Mouse (Mus musculus) heart, embryonic 10.5 days (tissue): Measurements from ENCODE around the gene Hexb. TPM values are rescaled to one million over a fixed set of nuclear protein-coding genes. Genes with fewer than 3 reads are reported as not detected.

Source experiments
- DNase-seq: peaks from one replicate; pipeline ENCODE4 v3.0.0-alpha.2; 2017; ENCODE audit warnings: low spot score
- H3K27ac ChIP-seq: fragments of 300-500 bp; sonication (generic); 2 replicates; pipeline ENCODE4 v1.5.1; 2016; ENCODE audit warnings: mild to moderate bottlenecking
- H3K27me3 ChIP-seq: fragments of 300-500 bp; sonication (generic); 2 replicates; pipeline ENCODE4 v1.6.1; 2016; ENCODE audit warnings: mild to moderate bottlenecking; ENCODE audit not compliant: poor library complexity, insufficient read depth, severe bottlenecking
- H3K36me3 ChIP-seq: fragments of 300-500 bp; sonication (generic); 2 replicates; pipeline ENCODE4 v1.6.1; 2016; ENCODE audit warnings: mild to moderate bottlenecking, moderate library complexity
- H3K4me1 ChIP-seq: fragments of 300-500 bp; sonication (generic); 2 replicates; pipeline ENCODE4 v1.6.1; 2016; ENCODE audit warnings: mild to moderate bottlenecking
- H3K4me3 ChIP-seq: fragments of 300-500 bp; sonication (generic); 2 replicates; pipeline ENCODE4 v1.5.1; 2016; ENCODE audit warnings: mild to moderate bottlenecking, moderate library complexity
- H3K9me3 ChIP-seq: fragments of 300-500 bp; sonication (generic); 2 replicates; pipeline ENCODE4 v1.6.1; 2016; ENCODE audit warnings: mild to moderate bottlenecking, moderate library complexity
- WGBS: fragments of 180-500 bp; shearing (Covaris S2); methylation state at CpG from one replicate; pipeline ENCODE4 v1.1.7; 2016; 5-methylcytosine and 5-hydroxymethylcytosine counted together
- polyA plus RNA-seq: library from polyadenylated mRNA; unstranded; fragments of >200 nt; fragmentation: Nextera tagmentation; extraction: Ambion mirVana; gene quantifications from 2 replicates; pipeline ENCODE4 v1.2.1, GENCODE M21; 2016

The Hexb gene
- polyA plus RNA-seq, 1 experiment from 2014 or later: 23.3 TPM

- H3K36me3 ChIP-seq: 0 out of 2 replicates have a peak, but pooled peaks cover 2% of the 10 kb centered on the region
- H3K27ac ChIP-seq: no peak overlapping the region
- H3K4me3 ChIP-seq: no peak overlapping the region
- H3K9me3 ChIP-seq: no peaks in the 10 kb centered on the region
- 73% methylated on average over 7 of the region's 7 CpGs for WGBS
- peaks cover 12% of the 10 kb centered on the region; the same call in 1 of the 2 replicates for H3K4me1 ChIP-seq
- H3K27me3 ChIP-seq: no peaks in the 10 kb centered on the region; the same call in 1 of the 2 replicates
- DNase-seq: no peak
Measured at GRCm38 (mm10) chr13:97193420-97193819, 4.7 kb downstream of the Hexb start.

GRCm38 (mm10) chr13:97192649-97193048, 5.5 kb downstream of the Hexb start:
- H3K4me1 ChIP-seq: peaks cover 7% of the 10 kb centered on the region; the same call in 1 of the 2 replicates
- H3K9me3 ChIP-seq: no peaks in the 10 kb centered on the region
- H3K27me3 ChIP-seq: no peaks in the 10 kb centered on the region; the same call in 1 of the 2 replicates
- H3K36me3 ChIP-seq: 0 out of 2 replicates have a peak, but pooled peaks cover 2% of the 10 kb centered on the region
- DNase-seq: no peak
- no peak overlapping the region for H3K4me3 ChIP-seq
- H3K27ac ChIP-seq: no peak overlapping the region
- 86% methylated on average over 11 of the region's 11 CpGs for WGBS

GRCm38 (mm10) chr13:97187693-97188092, 10.5 kb downstream of the Hexb start:
- no peak overlapping the region for H3K27ac ChIP-seq
- no peaks in the 10 kb centered on the region for H3K9me3 ChIP-seq
- WGBS: 69% methylated on average over 5 of the region's 5 CpGs
- H3K27me3 ChIP-seq: no peaks in the 10 kb centered on the region
- H3K4me1 ChIP-seq: peaks cover 10% of the 10 kb centered on the region; the same call in 1 of the 2 replicates
- H3K36me3 ChIP-seq: peaks cover 5% of the 10 kb centered on the region; the same call in 1 of the 2 replicates
- DNase-seq: no peak
- H3K4me3 ChIP-seq: no peak overlapping the region

GRCm38 (mm10) chr13:97186346-97186745, 11.8 kb downstream of the Hexb start:
- no peak overlapping the region for H3K27ac ChIP-seq
- WGBS: 81% methylated on average over 4 of the region's 4 CpGs
- peaks cover 10% of the 10 kb centered on the region; the same call in 1 of the 2 replicates for H3K4me1 ChIP-seq
- H3K36me3 ChIP-seq: peaks cover 5% of the 10 kb centered on the region; the same call in 1 of the 2 replicates
- no peaks in the 10 kb centered on the region for H3K27me3 ChIP-seq
- no peaks in the 10 kb centered on the region for H3K9me3 ChIP-seq
- DNase-seq: no peak
- H3K4me3 ChIP-seq: no peak overlapping the region

GRCm38 (mm10) chr13:97184656-97185055, 13.5 kb downstream of the Hexb start:
- 59% methylated on average over 5 of the region's 5 CpGs for WGBS
- no peaks in the 10 kb centered on the region for H3K9me3 ChIP-seq
- H3K27ac ChIP-seq: 0 out of 2 replicates have a peak overlapping the region, but pooled peaks have one; percentile 47
- H3K4me1 ChIP-seq: peaks cover 10% of the 10 kb centered on the region; the same call in 1 of the 2 replicates
- H3K36me3 ChIP-seq: peaks cover 12% of the 10 kb centered on the region
- DNase-seq: no peak
- H3K4me3 ChIP-seq: no peak overlapping the region
- H3K27me3 ChIP-seq: no peaks in the 10 kb centered on the region

- Histone ChIP-seq H3K36me3 (peaks cover 16% of the 10 kb centered on the region), H3K4me1 (peaks cover 10% of the 10 kb centered on the region; the same call in 1 of the 2 replicates), H3K27me3 (no peaks in the 10 kb centered on the region), H3K9me3 (no peaks in the 10 kb centered on the region), H3K27ac (no peak overlapping the region), H3K4me3 (no peak overlapping the region)
- WGBS: 90% methylated on average over 2 of the region's 2 CpGs
- no peak for DNase-seq
Measured at GRCm38 (mm10) chr13:97184168-97184567, 14.0 kb downstream of the Hexb start.

GRCm38 (mm10) chr13:97182821-97183220, 15.3 kb downstream of the Hexb start:
- 83% methylated on average over 4 of the region's 4 CpGs for WGBS
- H3K4me3 ChIP-seq: no peak overlapping the region
- no peaks in the 10 kb centered on the region for H3K9me3 ChIP-seq
- no peak overlapping the region for H3K27ac ChIP-seq
- peaks cover 9% of the 10 kb centered on the region; the same call in 1 of the 2 replicates for H3K4me1 ChIP-seq
- no peak for DNase-seq
- no peaks in the 10 kb centered on the region for H3K27me3 ChIP-seq
- H3K36me3 ChIP-seq: peaks cover 24% of the 10 kb centered on the region

GRCm38 (mm10) chr13:97180113-97180828, 17.9 kb downstream of the Hexb start:
- Histone ChIP-seq H3K36me3 (peaks cover 47% of the 10 kb centered on the region), H3K27ac (no peak overlapping the region), H3K4me1 (0 out of 2 replicates have a peak, but pooled peaks cover 4% of the 10 kb centered on the region), H3K4me3 (no peak overlapping the region), H3K27me3 (no peaks in the 10 kb centered on the region), H3K9me3 (no peaks in the 10 kb centered on the region)
- DNase-seq: no peak
- WGBS: 78% methylated on average over 6 of the region's 6 CpGs

- no peak for DNase-seq
- 74% methylated on average over 7 of the region's 7 CpGs for WGBS
- H3K36me3 ChIP-seq: peaks cover 58% of the 10 kb centered on the region
- no peaks in the 10 kb centered on the region for H3K9me3 ChIP-seq
- no peak overlapping the region for H3K27ac ChIP-seq
- H3K27me3 ChIP-seq: no peaks in the 10 kb centered on the region
- H3K4me1 ChIP-seq: no peaks in the 10 kb centered on the region
- H3K4me3 ChIP-seq: no peak overlapping the region
Measured at GRCm38 (mm10) chr13:97178943-97179342, 19.2 kb downstream of the Hexb start.

GRCm38 (mm10) chr13:97176731-97177130, 21.4 kb downstream of the Hexb start:
- Histone ChIP-seq H3K4me1 (no peaks in the 10 kb centered on the region), H3K9me3 (no peaks in the 10 kb centered on the region), H3K27ac (no peak overlapping the region), H3K27me3 (no peaks in the 10 kb centered on the region), H3K4me3 (no peak overlapping the region), H3K36me3 (peaks cover 76% of the 10 kb centered on the region)
- 85% methylated on average over 5 of the region's 5 CpGs for WGBS
- no peak for DNase-seq

GRCm38 (mm10) chr13:97175520-97176264, 22.5 kb downstream of the Hexb start:
- Histone ChIP-seq H3K4me1 (no peaks in the 10 kb centered on the region), H3K9me3 (no peaks in the 10 kb centered on the region), H3K36me3 (peaks cover 77% of the 10 kb centered on the region), H3K27me3 (no peaks in the 10 kb centered on the region), H3K27ac (no peak overlapping the region), H3K4me3 (no peak overlapping the region)
- no peak for DNase-seq
- 88% methylated on average over 10 of the region's 10 CpGs for WGBS

GRCm38 (mm10) chr13:97145834-97146233, 52.3 kb downstream of the Hexb start:
- Histone ChIP-seq H3K36me3 (peaks cover 76% of the 10 kb centered on the region), H3K9me3 (no peaks in the 10 kb centered on the region), H3K4me1 (no peaks in the 10 kb centered on the region), H3K27ac (no peak overlapping the region), H3K4me3 (no peak overlapping the region), H3K27me3 (no peaks in the 10 kb centered on the region)
- 61% methylated on average over 4 of the region's 4 CpGs for WGBS
- DNase-seq: no peak

- Histone ChIP-seq H3K9me3 (no peaks in the 10 kb centered on the region), H3K4me1 (peaks cover 6% of the 10 kb centered on the region; the same call in 1 of the 2 replicates), H3K36me3 (peaks cover 42% of the 10 kb centered on the region), H3K27me3 (no peaks in the 10 kb centered on the region), H3K4me3 (no peak overlapping the region), H3K27ac (no peak overlapping the region)
- DNase-seq: no peak
- WGBS: 82% methylated on average over 7 of the region's 7 CpGs
Measured at GRCm38 (mm10) chr13:97142321-97142720, 55.8 kb downstream of the Hexb start.
